ENCODE assay signal across 27 mouse cellular contexts in the genomic region with DNA sequence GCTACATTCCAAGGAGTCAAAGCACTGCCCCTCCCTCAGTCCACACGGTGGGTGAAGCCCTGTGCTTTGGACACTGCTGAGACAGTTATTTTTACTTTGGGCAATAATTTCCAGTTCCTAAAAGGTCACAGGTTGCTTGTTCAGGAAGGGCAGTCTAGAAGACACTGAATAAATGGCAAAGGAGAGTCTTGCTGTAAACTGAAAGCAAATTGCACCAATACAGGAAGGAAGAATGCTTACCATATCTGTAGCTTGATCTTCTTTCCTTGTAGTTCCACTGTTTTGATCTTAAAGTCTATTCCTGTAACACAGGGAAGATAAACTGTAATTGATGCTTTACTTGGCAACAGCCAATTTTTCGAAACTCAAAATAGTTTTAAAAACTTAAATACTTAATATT. TPM values are rescaled to one million over a fixed set of nuclear protein-coding genes. Genes with fewer than 3 reads are reported as not detected.
DNase-seq lines count a peak whose midpoint lies in the region; ATAC-seq and TF ChIP-seq lines count a peak whose summit lies in the region.
"Had no signal": no experiment of that assay in that cellular context is flagged by ENCODE, and none has a peak within 500 bp of the region (broad histone marks: within the 10 kb centered on the region; RNA-seq: fewer than 3 reads in every experiment).

No protein-coding gene starts in this region.

- TF ChIP-seq CTCF in gastrocnemius, adult 2 months (IDR thresholded peaks at IDR 0.05): no peak

- no peak for DNase-seq in gastrocnemius, adult 2 months
- DNase-seq in gastrocnemius, postnatal 10 days: no peak
- no peak for DNase-seq in adrenal gland, postnatal 10 days
- DNase-seq in lung, postnatal 10 days: no peak
- DNase-seq in urinary bladder, postnatal 4 days (ENCODE audit: low spot score in 2 of 2): no peak
- DNase-seq: adrenal gland, postnatal 25 days; cerebellum, adult 9-10 months; heart, adult 2 months; heart, postnatal 14 days; kidney, adult 8-10 months; kidney, postnatal 14 days; layer of hippocampus, postnatal 36 days; lung, adult 2 months; lung, postnatal 36 days; right cerebral cortex, adult 18-20 months; right cerebral cortex, postnatal 4 days; thymus, postnatal 25 days had no signal

- peak; percentile 77 for ATAC-seq in activated CD4-positive, CD25-positive, alpha-beta regulatory T cell, adult 4 months
- ATAC-seq in inflammation-experienced regulatory T-cells, adult 6 months: peak; percentile 77
- ATAC-seq: forebrain, embryonic 14.5 days; liver, embryonic 12.5 days had no signal

- peak overlapping the region; percentile 75 for H3K27ac ChIP-seq in gastrocnemius, adult 2 months
- H3K27ac ChIP-seq: embryonic facial prominence, embryonic 15.5 days; heart, adult 2 months; heart, embryonic 13.5 days; hindbrain, embryonic 12.5 days; limb, embryonic 12.5 days; liver, embryonic 12.5 days; midbrain, embryonic 10.5 days; neural tube, embryonic 12.5 days had no signal

- peak overlapping the region; percentile 19; the same call in 1 of the 2 replicates for H3K4me3 ChIP-seq in gastrocnemius, adult 2 months
- H3K4me3 ChIP-seq: embryonic facial prominence, embryonic 15.5 days; heart, adult 2 months; heart, embryonic 13.5 days; hindbrain, embryonic 12.5 days; limb, embryonic 12.5 days; liver, embryonic 12.5 days; midbrain, embryonic 10.5 days; neural tube, embryonic 12.5 days had no signal

- intact Hi-C loops in gastrocnemius, adult 2 months (cut with DNase I): no loop called here

RNA-seq across cellular contexts. Expression of a gene that starts 45.3 kb away (rescaled TPM):
- total RNA-seq in gastrocnemius, adult 2 months (2021): 100 to 1,000 TPM; 272 to 301 TPM
- total RNA-seq in gastrocnemius, postnatal 10 days (2021): 100 to 1,000 TPM; 208 to 238 TPM
- 10 to 100 TPM; 51.4 to 65.5 TPM for polyA plus RNA-seq in activated CD4-positive, CD25-positive, alpha-beta regulatory T cell, adult 4 months (2017; shearing (Covaris generic))
- polyA plus RNA-seq in inflammation-experienced regulatory T-cells, adult 6 months (2017; shearing (Covaris generic)): 10 to 100 TPM; 50.4 to 64.1 (median 53.7) TPM
- total RNA-seq in adrenal gland, postnatal 10 days (2021): 100 to 1,000 TPM; 145 to 155 TPM
